Mouse (Mus musculus): ENCODE results near the gene Inpp5a. TPM values are rescaled to one million over a fixed set of nuclear protein-coding genes. Genes with fewer than 3 reads are reported as not detected.

Gene Inpp5a
- total RNA-seq, 1 experiment: 11.5 TPM

- no peak for DNase-seq (ENCODE audit: low read depth, low spot score)
- TF ChIP-seq CHD2 (IDR thresholded peaks at IDR 0.05; ENCODE audit: low read depth, low read length) (no peak), HCFC1 (IDR thresholded peaks at IDR 0.05; ENCODE audit: borderline replicate concordance, insufficient read depth, low read length) (no peak), MAFK (IDR thresholded peaks at IDR 0.05; ENCODE audit: insufficient read depth, low read depth, low read length) (no peak), ZNF384 (IDR thresholded peaks at IDR 0.05; ENCODE audit: low read depth, low read length) (no peak), ZC3H11A (IDR thresholded peaks at IDR 0.05; ENCODE audit: borderline replicate concordance, low read depth, low read length) (no peak)
- Histone ChIP-seq H3K36me3 (ENCODE audit: control insufficient read depth, insufficient read depth, low read length, poor library complexity, severe bottlenecking) (no peaks in the 10 kb centered on the region), H3K27ac (ENCODE audit: insufficient read depth, low read depth, low read length, poor library complexity, severe bottlenecking) (no peak overlapping the region), H3K9ac (ENCODE audit: insufficient read depth, low read depth, low read length, poor library complexity, severe bottlenecking) (no peak overlapping the region), H3K9me3 (ENCODE audit: control insufficient read depth, insufficient read depth, low read depth, low read length) (no peaks in the 10 kb centered on the region), H3K4me1 (ENCODE audit: control insufficient read depth in 2 of 2, insufficient read depth in 2 of 2, low read length in 2 of 2, poor library complexity in 1 of 2) (peaks cover 0 to 7% of the 10 kb centered on the region in 2 experiments; a peak in 1 of 4 replicates), H3K4me3 (ENCODE audit: insufficient read depth in 1 of 2, low read depth in 1 of 2, low read length in 2 of 2, poor library complexity in 1 of 2, severe bottlenecking in 1 of 2) (no peak overlapping the region)
- in situ Hi-C loops (cut with MboI; ENCODE audit: low sequenced_read_pairs in 2 of 2, unreplicated experiment in 2 of 2): no loop called here
These were observed 11.2 kb downstream of the Inpp5a start for GRCm38 (mm10) chr7:139399977-139400685.

GRCm38 (mm10) chr7:139400926-139401325, 12.0 kb downstream of the Inpp5a start:
- in situ Hi-C loops (cut with MboI; ENCODE audit: low sequenced_read_pairs in 2 of 2, unreplicated experiment in 2 of 2): no loop called here

GRCm38 (mm10) chr7:139401791-139402190, 12.9 kb downstream of the Inpp5a start:
- no peak overlapping the region for H3K9ac ChIP-seq (ENCODE audit: insufficient read depth, low read depth, low read length, poor library complexity, severe bottlenecking)
- no peaks in the 10 kb centered on the region for H3K9me3 ChIP-seq (ENCODE audit: control insufficient read depth, insufficient read depth, low read depth, low read length)
- H3K27ac ChIP-seq (ENCODE audit: insufficient read depth, low read depth, low read length, poor library complexity, severe bottlenecking): no peak overlapping the region
- H3K4me1 ChIP-seq (ENCODE audit: control insufficient read depth in 2 of 2, insufficient read depth in 2 of 2, low read length in 2 of 2, poor library complexity in 1 of 2): peaks cover 0 to 7% of the 10 kb centered on the region in 2 experiments; a peak in 1 of 4 replicates
- DNase-seq (ENCODE audit: low read depth, low spot score): no peak
- no peak for TF ChIP-seq MAFK (IDR thresholded peaks at IDR 0.05; ENCODE audit: insufficient read depth, low read depth, low read length)
- no peak for TF ChIP-seq ZNF384 (IDR thresholded peaks at IDR 0.05; ENCODE audit: low read depth, low read length)
- no peak for TF ChIP-seq CHD2 (IDR thresholded peaks at IDR 0.05; ENCODE audit: low read depth, low read length)
- TF ChIP-seq ZC3H11A (IDR thresholded peaks at IDR 0.05; ENCODE audit: borderline replicate concordance, low read depth, low read length): no peak
- no peak for TF ChIP-seq HCFC1 (IDR thresholded peaks at IDR 0.05; ENCODE audit: borderline replicate concordance, insufficient read depth, low read length)
- no peak overlapping the region for H3K4me3 ChIP-seq (ENCODE audit: insufficient read depth in 1 of 2, low read depth in 1 of 2, low read length in 2 of 2, poor library complexity in 1 of 2, severe bottlenecking in 1 of 2)
- in situ Hi-C loops (cut with MboI; ENCODE audit: low sequenced_read_pairs in 2 of 2, unreplicated experiment in 2 of 2): no loop called here
- no peaks in the 10 kb centered on the region for H3K36me3 ChIP-seq (ENCODE audit: control insufficient read depth, insufficient read depth, low read length, poor library complexity, severe bottlenecking)

More at GRCm38 (mm10) chr7:139400926-139401325, 12.0 kb downstream of the Inpp5a start:
- H3K4me1 ChIP-seq (ENCODE audit: control insufficient read depth in 2 of 2, insufficient read depth in 2 of 2, low read length in 2 of 2, poor library complexity in 1 of 2): peaks cover 0 to 7% of the 10 kb centered on the region in 2 experiments; a peak in 1 of 4 replicates
- H3K36me3 ChIP-seq (ENCODE audit: control insufficient read depth, insufficient read depth, low read length, poor library complexity, severe bottlenecking): no peaks in the 10 kb centered on the region
- no peak overlapping the region for H3K4me3 ChIP-seq (ENCODE audit: insufficient read depth in 1 of 2, low read depth in 1 of 2, low read length in 2 of 2, poor library complexity in 1 of 2, severe bottlenecking in 1 of 2)
- H3K9ac ChIP-seq (ENCODE audit: insufficient read depth, low read depth, low read length, poor library complexity, severe bottlenecking): no peak overlapping the region
- TF ChIP-seq ZNF384 (IDR thresholded peaks at IDR 0.05; ENCODE audit: low read depth, low read length): no peak
- H3K27ac ChIP-seq (ENCODE audit: insufficient read depth, low read depth, low read length, poor library complexity, severe bottlenecking): no peak overlapping the region
- no peak for DNase-seq (ENCODE audit: low read depth, low spot score)
- H3K9me3 ChIP-seq (ENCODE audit: control insufficient read depth, insufficient read depth, low read depth, low read length): no peaks in the 10 kb centered on the region

- H3K4me1 ChIP-seq (ENCODE audit: control insufficient read depth in 2 of 2, insufficient read depth in 2 of 2, low read length in 2 of 2, poor library complexity in 1 of 2): peaks cover 0 to 7% of the 10 kb centered on the region in 2 experiments; a peak in 1 of 4 replicates
- no peak overlapping the region for H3K9ac ChIP-seq (ENCODE audit: insufficient read depth, low read depth, low read length, poor library complexity, severe bottlenecking)
- no peaks in the 10 kb centered on the region for H3K36me3 ChIP-seq (ENCODE audit: control insufficient read depth, insufficient read depth, low read length, poor library complexity, severe bottlenecking)
- in situ Hi-C loops (cut with MboI; ENCODE audit: low sequenced_read_pairs in 2 of 2, unreplicated experiment in 2 of 2): no loop called here
- DNase-seq (ENCODE audit: low read depth, low spot score): no peak
- H3K9me3 ChIP-seq (ENCODE audit: control insufficient read depth, insufficient read depth, low read depth, low read length): no peaks in the 10 kb centered on the region
- TF ChIP-seq ZC3H11A (IDR thresholded peaks at IDR 0.05; ENCODE audit: borderline replicate concordance, low read depth, low read length): no peak
- TF ChIP-seq HCFC1 (IDR thresholded peaks at IDR 0.05; ENCODE audit: borderline replicate concordance, insufficient read depth, low read length): no peak
- TF ChIP-seq ZNF384 (IDR thresholded peaks at IDR 0.05; ENCODE audit: low read depth, low read length): no peak
- no peak overlapping the region for H3K27ac ChIP-seq (ENCODE audit: insufficient read depth, low read depth, low read length, poor library complexity, severe bottlenecking)
- H3K4me3 ChIP-seq (ENCODE audit: insufficient read depth in 1 of 2, low read depth in 1 of 2, low read length in 2 of 2, poor library complexity in 1 of 2, severe bottlenecking in 1 of 2): no peak overlapping the region
These were observed 13.8 kb downstream of the Inpp5a start for GRCm38 (mm10) chr7:139402721-139403120.

- no peak for TF ChIP-seq ZNF384 (IDR thresholded peaks at IDR 0.05; ENCODE audit: low read depth, low read length)
These were observed 17.7 kb downstream of the Inpp5a start for GRCm38 (mm10) chr7:139406581-139406980.

More at GRCm38 (mm10) chr7:139406581-139406980, 17.7 kb downstream of the Inpp5a start:
- no peak overlapping the region for H3K27ac ChIP-seq (ENCODE audit: insufficient read depth, low read depth, low read length, poor library complexity, severe bottlenecking)
- H3K4me3 ChIP-seq (ENCODE audit: insufficient read depth in 1 of 2, low read depth in 1 of 2, low read length in 2 of 2, poor library complexity in 1 of 2, severe bottlenecking in 1 of 2): no peak overlapping the region
- 0 out of 4 replicates have a peak, but pooled peaks cover 0 to 2% of the 10 kb centered on the region in 2 experiments for H3K4me1 ChIP-seq (ENCODE audit: control insufficient read depth in 2 of 2, insufficient read depth in 2 of 2, low read length in 2 of 2, poor library complexity in 1 of 2)
- no peak overlapping the region for H3K9ac ChIP-seq (ENCODE audit: insufficient read depth, low read depth, low read length, poor library complexity, severe bottlenecking)
- no peaks in the 10 kb centered on the region for H3K9me3 ChIP-seq (ENCODE audit: control insufficient read depth, insufficient read depth, low read depth, low read length)
- no peaks in the 10 kb centered on the region for H3K36me3 ChIP-seq (ENCODE audit: control insufficient read depth, insufficient read depth, low read length, poor library complexity, severe bottlenecking)
- no peak for DNase-seq (ENCODE audit: low read depth, low spot score)
- in situ Hi-C loops (cut with MboI; ENCODE audit: low sequenced_read_pairs in 2 of 2, unreplicated experiment in 2 of 2): no loop called here

Data from ES-E14 (cell line).